Mouse (Mus musculus) hindbrain, postnatal 0 days (tissue): Measurements from ENCODE around the gene Actn1. TPM values are rescaled to one million over a fixed set of nuclear protein-coding genes. Genes with fewer than 3 reads are reported as not detected.

Source experiments
- ATAC-seq: fragments of 200-750 bp; cut with Nextera tagmentation; 2 replicates; pipeline ENCODE4 v1.8.0; 2017; ENCODE audit warnings: mild to moderate bottlenecking, moderate TSS enrichment, moderate library complexity
- DNase-seq: peaks from one replicate; pipeline ENCODE4 v3.0.0-alpha.2; 2015; ENCODE audit warnings: low spot score
- H3K27ac ChIP-seq: fragments of 300-500 bp; sonication (generic); 2 replicates; pipeline ENCODE4 v1.5.1; 2014; ENCODE audit warnings: mild to moderate bottlenecking
- H3K27me3 ChIP-seq: fragments of 300-500 bp; sonication (generic); 2 replicates; pipeline ENCODE4 v1.6.1; 2014; ENCODE audit warnings: low read length, mixed read lengths; ENCODE audit not compliant: insufficient read depth
- H3K36me3 ChIP-seq: fragments of 300-500 bp; sonication (generic); 2 replicates; pipeline ENCODE4 v1.6.1; 2014; ENCODE audit warnings: low read length, mixed read lengths; ENCODE audit not compliant: insufficient read depth
- H3K4me1 ChIP-seq: fragments of 300-500 bp; sonication (generic); 2 replicates; pipeline ENCODE4 v1.6.1; 2014; ENCODE audit warnings: antibody characterized with exemption, low read length, mixed read lengths; ENCODE audit not compliant: insufficient read depth
- H3K4me2 ChIP-seq: fragments of 300-500 bp; sonication (generic); 2 replicates; pipeline ENCODE4 v1.6.1; 2014; ENCODE audit warnings: low read depth, mild to moderate bottlenecking, low read length, moderate library complexity, mixed read lengths
- H3K4me3 ChIP-seq: fragments of 300-500 bp; sonication (generic); 2 replicates; pipeline ENCODE4 v1.5.1; 2014; ENCODE audit warnings: low read length
- H3K9ac ChIP-seq: fragments of 300-500 bp; sonication (generic); replicated peaks from 2 replicates; pipeline ENCODE4 v1.6.1; 2014; ENCODE audit warnings: mild to moderate bottlenecking, low read length, moderate library complexity, mixed read lengths
- H3K9me3 ChIP-seq: fragments of 300-500 bp; sonication (generic); 2 replicates; pipeline ENCODE4 v1.6.1; 2016; ENCODE audit warnings: low read length, mixed read lengths
- CTCF ChIP-seq: IDR thresholded peaks from 2 replicates; pipeline ENCODE4 v1.5.1; 2016; ENCODE audit warnings: antibody characterized with exemption, control low read depth, low read depth
- WGBS: fragments of 180-500 bp; shearing (Covaris S2); extraction: QIAGEN DNeasy Blood & Tissue Kit; methylation state at CpG from one replicate; pipeline ENCODE4 v1.1.7; 2014; 5-methylcytosine and 5-hydroxymethylcytosine counted together
- polyA plus RNA-seq: library from polyadenylated mRNA; unstranded; fragments of >200 nt; fragmentation: Nextera tagmentation; extraction: Ambion mirVana; gene quantifications from 2 replicates; pipeline ENCODE4 v1.2.1, GENCODE M21; 2015
- total RNA-seq: library from RNA; depleted of rRNA; stranded (reverse); fragments of >200 nt; gene quantifications from 2 replicates; pipeline ENCODE4 v1.2.3, GENCODE M21; 2014

The Actn1 gene
- total and polyA plus RNA-seq, 2 experiments from 2014 or later, result 7.4 to 18.3 TPM

DNA sequence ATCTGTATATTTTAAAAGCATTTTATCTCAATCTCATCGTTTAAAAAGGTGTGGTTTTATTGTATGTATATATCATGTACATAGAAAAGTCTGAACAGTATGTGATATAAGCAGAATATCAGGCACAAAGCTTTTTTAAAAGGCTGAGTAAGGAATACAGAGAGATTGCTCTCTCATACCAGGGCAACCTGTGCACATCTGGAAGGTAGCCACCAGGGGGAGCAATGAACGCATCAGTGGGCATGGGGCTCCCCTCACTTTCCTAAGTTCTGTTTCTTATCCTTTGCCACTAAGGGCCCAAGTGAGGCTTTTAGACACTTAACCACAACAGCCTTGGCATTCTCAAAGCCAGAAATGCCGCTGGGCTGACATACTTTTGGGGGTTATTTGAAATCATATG lies 61.7 kb downstream of the Actn1 start:
- Histone ChIP-seq H3K27ac (no peak overlapping the region), H3K4me2 (no peak overlapping the region), H3K9me3 (no peaks in the 10 kb centered on the region), H3K36me3 (no peaks in the 10 kb centered on the region), H3K4me1 (no peaks in the 10 kb centered on the region), H3K27me3 (no peaks in the 10 kb centered on the region), H3K4me3 (no peak overlapping the region), H3K9ac (no peak overlapping the region)
- ATAC-seq (no peak), DNase-seq (peak; percentile 82)
- 35% methylated on average over 3 of the region's 3 CpGs for WGBS
- peak; percentile 88 for TF ChIP-seq CTCF

DNA sequence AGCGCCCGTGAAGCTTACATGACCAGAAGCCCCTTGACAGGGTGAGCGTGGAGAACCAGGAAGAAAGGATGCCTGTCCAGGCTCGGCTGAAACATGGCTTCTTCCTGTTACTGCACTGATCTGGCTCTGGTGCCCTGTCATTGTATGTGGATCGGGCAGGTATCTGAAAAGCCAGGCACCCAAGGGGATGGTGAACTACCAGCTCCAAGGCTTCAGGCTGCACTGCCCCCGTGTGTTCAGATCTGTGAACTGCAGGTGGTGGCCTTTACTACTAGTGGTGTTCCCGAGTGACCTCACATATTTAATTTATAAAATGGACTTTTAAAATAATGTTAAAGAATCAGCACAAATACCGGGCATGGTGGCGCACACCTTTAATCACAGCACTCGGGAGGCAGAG lies 62.8 kb downstream of the Actn1 start:
- peak; percentile 81 for TF ChIP-seq CTCF
- Histone ChIP-seq H3K4me3 (no peak overlapping the region), H3K9me3 (no peaks in the 10 kb centered on the region), H3K4me1 (no peaks in the 10 kb centered on the region), H3K4me2 (no peak overlapping the region), H3K27me3 (no peaks in the 10 kb centered on the region), H3K9ac (no peak overlapping the region), H3K27ac (no peak overlapping the region), H3K36me3 (no peaks in the 10 kb centered on the region)
- DNase-seq (peak; percentile 72), ATAC-seq (peak; percentile 57; the same call in 1 of the 2 replicates)
- 75% methylated on average over 10 of the region's 10 CpGs for WGBS

- no peak for TF ChIP-seq CTCF
- no peaks in the 10 kb centered on the region for H3K9me3 ChIP-seq
- no peak overlapping the region for H3K4me2 ChIP-seq
- DNase-seq (no peak), ATAC-seq (peak; percentile 13; the same call in 1 of the 2 replicates)
- no peak overlapping the region for H3K4me3 ChIP-seq
- H3K27ac ChIP-seq, result no peak overlapping the region
- no peaks in the 10 kb centered on the region for H3K4me1 ChIP-seq
- no peaks in the 10 kb centered on the region for H3K36me3 ChIP-seq
- no peak overlapping the region for H3K9ac ChIP-seq
- no peaks in the 10 kb centered on the region for H3K27me3 ChIP-seq
- WGBS, result 77% methylated on average over 5 of the region's 5 CpGs
Observed at GRCm38 (mm10) chr12:80191806-80192205, 68.4 kb downstream of the Actn1 start.

- Histone ChIP-seq H3K36me3 (no peaks in the 10 kb centered on the region), H3K9ac (no peak overlapping the region), H3K9me3 (no peaks in the 10 kb centered on the region), H3K27ac (peak overlapping the region; percentile 1; the same call in 1 of the 2 replicates), H3K4me2 (no peak overlapping the region), H3K4me1 (no peaks in the 10 kb centered on the region), H3K27me3 (no peaks in the 10 kb centered on the region), H3K4me3 (no peak overlapping the region)
- no peak for DNase-seq
- TF ChIP-seq CTCF, result no peak
- WGBS, result 66% methylated on average over 6 of the region's 6 CpGs
- ATAC-seq, result peak; percentile 68
Observed at GRCm38 (mm10) chr12:80191371-80191770, 68.8 kb downstream of the Actn1 start.

DNA sequence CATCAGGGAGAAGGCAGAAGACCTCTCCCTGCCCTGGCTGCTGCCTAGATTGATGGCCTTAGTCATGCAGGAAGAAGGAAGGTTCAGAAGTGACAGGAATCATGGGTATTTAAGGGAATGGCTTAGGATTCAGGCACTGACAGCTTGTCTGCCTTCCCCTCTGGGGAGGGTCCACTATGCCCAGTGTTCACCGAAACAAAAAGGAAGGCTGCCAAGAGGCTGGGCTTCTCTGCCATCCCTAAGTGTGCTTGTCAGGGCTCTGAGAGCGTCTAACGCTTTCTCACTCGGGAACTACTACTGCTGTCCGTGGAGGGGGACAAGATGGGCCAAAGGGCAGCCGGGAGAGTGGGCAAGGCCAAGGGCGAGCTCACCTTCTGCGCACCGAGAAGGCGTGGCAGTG lies 69.3 kb downstream of the Actn1 start:
- Histone ChIP-seq H3K27me3 (no peaks in the 10 kb centered on the region), H3K36me3 (no peaks in the 10 kb centered on the region), H3K4me1 (no peaks in the 10 kb centered on the region), H3K9me3 (no peaks in the 10 kb centered on the region), H3K9ac (no peak overlapping the region), H3K4me2 (no peak overlapping the region), H3K27ac (peak overlapping the region; percentile 1; the same call in 1 of the 2 replicates), H3K4me3 (no peak overlapping the region)
- WGBS, result 63% methylated on average over 10 of the region's 10 CpGs
- peak; percentile 63 for ATAC-seq
- no peak for TF ChIP-seq CTCF
- peak; percentile 70 for DNase-seq

DNA sequence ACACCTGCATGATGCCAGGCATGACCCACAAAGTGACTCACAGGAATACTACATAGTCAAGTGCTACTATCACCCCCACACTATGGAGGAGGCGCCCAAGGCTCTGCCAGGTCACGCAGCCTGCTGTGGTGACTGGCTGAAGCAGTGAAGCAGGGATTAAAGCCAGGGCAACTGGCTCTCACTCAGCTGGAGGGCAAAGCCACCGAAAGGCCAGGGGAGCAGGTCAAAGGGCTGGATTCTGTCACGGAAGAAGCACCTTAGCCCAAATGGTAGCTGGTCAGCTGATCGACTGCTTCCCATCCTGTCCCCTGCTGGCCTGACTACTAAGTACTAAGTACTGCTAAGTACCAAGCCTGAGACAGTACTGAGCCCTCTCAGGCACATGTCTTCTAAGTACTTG lies 76.1 kb downstream of the Actn1 start:
- H3K4me1 ChIP-seq, result no peaks in the 10 kb centered on the region
- H3K4me3 ChIP-seq, result no peak overlapping the region
- no peaks in the 10 kb centered on the region for H3K27me3 ChIP-seq
- DNase-seq (no peak), ATAC-seq (no peak)
- no peak overlapping the region for H3K4me2 ChIP-seq
- H3K9ac ChIP-seq, result no peak overlapping the region
- H3K36me3 ChIP-seq, result peaks cover 12% of the 10 kb centered on the region; the same call in 1 of the 2 replicates
- H3K27ac ChIP-seq, result no peak overlapping the region
- H3K9me3 ChIP-seq, result no peaks in the 10 kb centered on the region
- 83% methylated on average over 5 of the region's 5 CpGs for WGBS
- TF ChIP-seq CTCF, result no peak

- H3K4me1 ChIP-seq, result no peaks in the 10 kb centered on the region
- no peaks in the 10 kb centered on the region for H3K9me3 ChIP-seq
- H3K4me2 ChIP-seq, result no peak overlapping the region
- 88% methylated on average over 2 of the region's 2 CpGs for WGBS
- no peaks in the 10 kb centered on the region for H3K27me3 ChIP-seq
- H3K9ac ChIP-seq, result no peak overlapping the region
- DNase-seq (no peak), ATAC-seq (no peak)
- H3K27ac ChIP-seq, result no peak overlapping the region
- no peak overlapping the region for H3K4me3 ChIP-seq
- peaks cover 12% of the 10 kb centered on the region; the same call in 1 of the 2 replicates for H3K36me3 ChIP-seq
- TF ChIP-seq CTCF, result no peak
Observed at GRCm38 (mm10) chr12:80181831-80182230, 78.3 kb downstream of the Actn1 start.
